Mouse (Mus musculus) hindbrain, embryonic 12.5 days (tissue): ENCODE results near the gene Agmo. TPM values are rescaled to one million over a fixed set of nuclear protein-coding genes. Genes with fewer than 3 reads are reported as not detected.

Source experiments
- ATAC-seq: fragments of 200-750 bp; cut with Nextera tagmentation; 2 replicates; pipeline ENCODE4 v1.8.0; 2017; ENCODE audit warnings: moderate TSS enrichment; ENCODE audit not compliant: low FRiP score
- H3K27ac ChIP-seq: fragments of 300-500 bp; sonication (generic); 2 replicates; pipeline ENCODE4 v1.5.1; 2016; ENCODE audit warnings: mild to moderate bottlenecking
- H3K27me3 ChIP-seq: fragments of 300-500 bp; sonication (generic); 2 replicates; pipeline ENCODE4 v1.6.1; 2016; ENCODE audit warnings: mild to moderate bottlenecking
- H3K36me3 ChIP-seq: fragments of 300-500 bp; sonication (generic); 2 replicates; pipeline ENCODE4 v1.6.1; 2016; ENCODE audit warnings: mild to moderate bottlenecking
- H3K4me1 ChIP-seq: fragments of 300-500 bp; sonication (generic); 2 replicates; pipeline ENCODE4 v1.6.1; 2016
- H3K4me2 ChIP-seq: fragments of 300-500 bp; sonication (generic); replicated peaks from 2 replicates; pipeline ENCODE4 v1.6.1; 2016; ENCODE audit warnings: mild to moderate bottlenecking
- H3K4me3 ChIP-seq: fragments of 300-500 bp; sonication (generic); 2 replicates; pipeline ENCODE4 v1.5.1; 2016; ENCODE audit warnings: mild to moderate bottlenecking
- H3K9ac ChIP-seq: fragments of 300-500 bp; sonication (generic); 2 replicates; pipeline ENCODE4 v1.6.1; 2016; ENCODE audit warnings: mild to moderate bottlenecking, moderate library complexity
- H3K9me3 ChIP-seq: fragments of 300-500 bp; sonication (generic); replicated peaks from 2 replicates; pipeline ENCODE4 v1.6.1; 2016; ENCODE audit warnings: mild to moderate bottlenecking
- WGBS: fragments of 180-500 bp; shearing (Covaris S2); methylation state at CpG from one replicate; pipeline ENCODE4 v1.1.7; 2016; 5-methylcytosine and 5-hydroxymethylcytosine counted together
- polyA plus RNA-seq: library from polyadenylated mRNA; unstranded; fragments of >200 nt; fragmentation: Nextera tagmentation; extraction: Ambion mirVana; gene quantifications from 2 replicates; pipeline ENCODE4 v1.2.1, GENCODE M21; 2016

Gene Agmo
- polyA plus RNA-seq, 1 experiment from 2014 or later: 0.87 TPM

GRCm38 (mm10) chr12:37274658-37275019 is 33.2 kb downstream of the Agmo start:
- ATAC-seq: no peak
- Histone ChIP-seq H3K9me3 (no peaks in the 10 kb centered on the region), H3K4me1 (no peaks in the 10 kb centered on the region), H3K36me3 (no peaks in the 10 kb centered on the region), H3K27ac (no peak overlapping the region), H3K4me3 (no peak overlapping the region), H3K9ac (no peak overlapping the region), H3K4me2 (no peak overlapping the region), H3K27me3 (no peaks in the 10 kb centered on the region)
- WGBS: 51% methylated on average over 2 of the region's 2 CpGs

- H3K4me1 ChIP-seq: no peaks in the 10 kb centered on the region
- WGBS: 76% methylated on average over 1 of the region's 1 CpGs
- no peaks in the 10 kb centered on the region for H3K9me3 ChIP-seq
- no peak overlapping the region for H3K27ac ChIP-seq
- no peak overlapping the region for H3K9ac ChIP-seq
- ATAC-seq: no peak
- H3K36me3 ChIP-seq: no peaks in the 10 kb centered on the region
- H3K4me2 ChIP-seq: no peak overlapping the region
- H3K4me3 ChIP-seq: no peak overlapping the region
- no peaks in the 10 kb centered on the region for H3K27me3 ChIP-seq
These were observed 65.6 kb downstream of the Agmo start for GRCm38 (mm10) chr12:37306956-37307466.

GRCm38 (mm10) chr12:37310786-37311185 is 69.3 kb downstream of the Agmo start:
- H3K36me3 ChIP-seq: no peaks in the 10 kb centered on the region
- H3K27ac ChIP-seq: no peak overlapping the region
- H3K27me3 ChIP-seq: no peaks in the 10 kb centered on the region
- H3K9ac ChIP-seq: no peak overlapping the region
- ATAC-seq: no peak
- WGBS: 81% methylated on average over 1 of the region's 1 CpGs
- H3K4me2 ChIP-seq: no peak overlapping the region
- H3K4me3 ChIP-seq: no peak overlapping the region
- H3K4me1 ChIP-seq: no peaks in the 10 kb centered on the region
- H3K9me3 ChIP-seq: no peaks in the 10 kb centered on the region

- no peak overlapping the region for H3K4me2 ChIP-seq
- no peaks in the 10 kb centered on the region for H3K4me1 ChIP-seq
- H3K36me3 ChIP-seq: no peaks in the 10 kb centered on the region
- ATAC-seq: no peak
- 59% methylated on average over 3 of the region's 3 CpGs for WGBS
- H3K9ac ChIP-seq: no peak overlapping the region
- no peaks in the 10 kb centered on the region for H3K27me3 ChIP-seq
- H3K9me3 ChIP-seq: no peaks in the 10 kb centered on the region
- no peak overlapping the region for H3K27ac ChIP-seq
- H3K4me3 ChIP-seq: no peak overlapping the region
These were observed 81.4 kb downstream of the Agmo start for GRCm38 (mm10) chr12:37322860-37323259.

- H3K9me3 ChIP-seq: no peaks in the 10 kb centered on the region; the same call in 1 of the 2 replicates
- H3K9ac ChIP-seq: no peak overlapping the region
- no peak overlapping the region for H3K27ac ChIP-seq
- no peaks in the 10 kb centered on the region for H3K27me3 ChIP-seq
- no peaks in the 10 kb centered on the region for H3K36me3 ChIP-seq
- no peak for ATAC-seq
- H3K4me2 ChIP-seq: no peak overlapping the region
- WGBS: 36% methylated on average over 5 of the region's 5 CpGs
- H3K4me3 ChIP-seq: no peak overlapping the region
- no peaks in the 10 kb centered on the region for H3K4me1 ChIP-seq
These were observed 93.5 kb downstream of the Agmo start for GRCm38 (mm10) chr12:37334987-37335386.

DNA sequence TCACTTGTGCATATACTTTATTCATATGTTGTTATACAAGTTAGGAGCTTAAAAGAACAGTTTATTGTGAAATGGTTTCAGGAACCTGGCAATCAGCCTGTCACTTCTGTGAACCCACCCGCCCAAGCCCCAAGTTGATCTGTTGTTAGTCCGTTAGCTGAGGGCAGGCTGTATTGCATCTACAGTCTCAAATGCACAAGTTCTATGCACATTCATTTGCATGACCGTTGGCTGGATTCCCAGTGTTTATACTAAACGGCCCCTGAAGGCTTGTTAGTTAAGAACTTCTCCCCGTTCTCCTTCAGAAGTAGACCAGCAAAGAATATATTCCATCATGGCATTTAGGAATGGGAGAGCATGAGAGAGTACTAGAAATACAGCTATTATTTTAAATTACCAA is 102.8 kb downstream of the Agmo start:
- H3K4me2 ChIP-seq: no peak overlapping the region
- no peak overlapping the region for H3K9ac ChIP-seq
- H3K27ac ChIP-seq: no peak overlapping the region
- no peaks in the 10 kb centered on the region for H3K27me3 ChIP-seq
- no peak for ATAC-seq
- H3K9me3 ChIP-seq: no peaks in the 10 kb centered on the region
- WGBS: 84% methylated on average over 5 of the region's 5 CpGs
- H3K4me1 ChIP-seq: no peaks in the 10 kb centered on the region
- no peak overlapping the region for H3K4me3 ChIP-seq
- H3K36me3 ChIP-seq: no peaks in the 10 kb centered on the region

GRCm38 (mm10) chr12:37345696-37346095 is 104.3 kb downstream of the Agmo start:
- no peak overlapping the region for H3K27ac ChIP-seq
- WGBS: 65% methylated on average over 5 of the region's 5 CpGs

DNA sequence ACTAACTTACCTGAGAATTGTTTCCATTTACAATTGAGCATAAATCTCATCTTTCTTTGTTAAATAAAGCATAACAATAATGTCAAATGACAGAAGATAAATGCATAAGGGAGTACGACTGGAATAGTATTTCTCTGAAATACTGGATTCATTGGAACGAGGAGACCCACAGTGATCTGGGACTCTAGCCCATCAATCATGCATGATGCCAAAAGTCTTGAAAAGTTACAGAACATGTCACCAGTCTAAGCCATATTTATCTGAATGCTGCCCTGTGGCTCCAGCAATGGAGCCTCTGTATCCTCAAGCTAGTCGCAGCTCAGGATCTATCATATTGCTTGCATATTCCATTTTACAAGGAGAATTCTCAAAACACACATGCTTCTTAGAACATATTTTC is 150.9 kb downstream of the Agmo start:
- 80% methylated on average over 3 of the region's 3 CpGs for WGBS
- H3K4me1 ChIP-seq: no peaks in the 10 kb centered on the region
- no peaks in the 10 kb centered on the region for H3K9me3 ChIP-seq
- H3K27me3 ChIP-seq: no peaks in the 10 kb centered on the region
- no peak overlapping the region for H3K4me3 ChIP-seq
- no peak overlapping the region for H3K4me2 ChIP-seq
- no peak overlapping the region for H3K9ac ChIP-seq
- H3K36me3 ChIP-seq: no peaks in the 10 kb centered on the region
- H3K27ac ChIP-seq: no peak overlapping the region
- no peak for ATAC-seq

More at GRCm38 (mm10) chr12:37345696-37346095, 104.3 kb downstream of the Agmo start:
- H3K36me3 ChIP-seq: no peaks in the 10 kb centered on the region
- H3K4me3 ChIP-seq: no peak overlapping the region
- no peaks in the 10 kb centered on the region for H3K4me1 ChIP-seq
- ATAC-seq: no peak
- no peaks in the 10 kb centered on the region for H3K27me3 ChIP-seq
- no peak overlapping the region for H3K9ac ChIP-seq
- no peak overlapping the region for H3K4me2 ChIP-seq
- H3K9me3 ChIP-seq: no peaks in the 10 kb centered on the region

DNA sequence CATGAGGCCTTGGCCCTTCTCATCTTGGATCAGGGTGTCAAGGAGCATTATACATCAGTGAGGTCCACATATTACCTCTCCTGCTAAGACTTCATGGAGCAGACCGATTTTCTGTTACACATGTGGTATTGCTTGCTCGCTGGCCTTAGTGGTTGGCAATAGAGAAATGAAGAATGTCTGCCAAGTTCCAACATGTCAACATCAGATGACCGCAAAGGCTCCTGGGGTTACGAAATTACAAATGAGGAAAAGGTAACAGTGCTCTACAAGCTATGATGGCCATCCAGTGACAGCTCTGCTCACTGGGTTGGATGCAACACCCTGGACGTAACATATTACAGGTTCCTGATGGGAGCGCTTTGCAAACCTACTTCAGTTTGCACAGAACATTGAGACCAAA is 161.1 kb downstream of the Agmo start:
- Histone ChIP-seq H3K27me3 (no peaks in the 10 kb centered on the region), H3K4me2 (no peak overlapping the region), H3K9ac (no peak overlapping the region), H3K4me3 (no peak overlapping the region), H3K9me3 (no peaks in the 10 kb centered on the region), H3K36me3 (no peaks in the 10 kb centered on the region), H3K4me1 (no peaks in the 10 kb centered on the region), H3K27ac (no peak overlapping the region)
- 88% methylated on average over 6 of the region's 6 CpGs for WGBS
- ATAC-seq: no peak

- H3K4me2 ChIP-seq: no peak overlapping the region
- no peaks in the 10 kb centered on the region for H3K9me3 ChIP-seq
- no peak overlapping the region for H3K9ac ChIP-seq
- H3K4me1 ChIP-seq: no peaks in the 10 kb centered on the region
- 90% methylated on average over 5 of the region's 5 CpGs for WGBS
- no peaks in the 10 kb centered on the region for H3K27me3 ChIP-seq
- ATAC-seq: no peak
- H3K4me3 ChIP-seq: no peak overlapping the region
- H3K36me3 ChIP-seq: no peaks in the 10 kb centered on the region
- no peak overlapping the region for H3K27ac ChIP-seq
These were observed 184.9 kb downstream of the Agmo start for GRCm38 (mm10) chr12:37426350-37426749.

GRCm38 (mm10) chr12:37426750-37427149 is 185.3 kb downstream of the Agmo start:
- no peaks in the 10 kb centered on the region for H3K27me3 ChIP-seq
- H3K9me3 ChIP-seq: no peaks in the 10 kb centered on the region
- no peak for ATAC-seq
- no peak overlapping the region for H3K4me2 ChIP-seq
- H3K4me1 ChIP-seq: no peaks in the 10 kb centered on the region
- no peaks in the 10 kb centered on the region for H3K36me3 ChIP-seq
- no peak overlapping the region for H3K9ac ChIP-seq
- no peak overlapping the region for H3K27ac ChIP-seq
- 51% methylated on average over 5 of the region's 5 CpGs for whole genome bisulfite sequencing
- H3K4me3 ChIP-seq: no peak overlapping the region

- 75% methylated on average over 1 of the region's 1 CpGs for WGBS
- no peak overlapping the region for H3K9ac ChIP-seq
- no peak overlapping the region for H3K27ac ChIP-seq
- H3K27me3 ChIP-seq: no peaks in the 10 kb centered on the region
- no peak for ATAC-seq
- H3K36me3 ChIP-seq: no peaks in the 10 kb centered on the region
- no peaks in the 10 kb centered on the region for H3K9me3 ChIP-seq
- H3K4me2 ChIP-seq: no peak overlapping the region
- H3K4me1 ChIP-seq: no peaks in the 10 kb centered on the region
- H3K4me3 ChIP-seq: no peak overlapping the region
These were observed 193.0 kb downstream of the Agmo start for GRCm38 (mm10) chr12:37434466-37434865.

GRCm38 (mm10) chr12:37442486-37443013 is 201.1 kb downstream of the Agmo start:
- Histone ChIP-seq H3K27ac (no peak overlapping the region), H3K4me1 (no peaks in the 10 kb centered on the region), H3K9me3 (no peaks in the 10 kb centered on the region), H3K9ac (no peak overlapping the region), H3K27me3 (no peaks in the 10 kb centered on the region), H3K4me2 (no peak overlapping the region), H3K4me3 (no peak overlapping the region), H3K36me3 (no peaks in the 10 kb centered on the region)
- 84% methylated on average over 3 of the region's 3 CpGs for WGBS
- ATAC-seq: no peak
